Mouse (Mus musculus): ENCODE results near the gene 4930579F01Rik.

DNA sequence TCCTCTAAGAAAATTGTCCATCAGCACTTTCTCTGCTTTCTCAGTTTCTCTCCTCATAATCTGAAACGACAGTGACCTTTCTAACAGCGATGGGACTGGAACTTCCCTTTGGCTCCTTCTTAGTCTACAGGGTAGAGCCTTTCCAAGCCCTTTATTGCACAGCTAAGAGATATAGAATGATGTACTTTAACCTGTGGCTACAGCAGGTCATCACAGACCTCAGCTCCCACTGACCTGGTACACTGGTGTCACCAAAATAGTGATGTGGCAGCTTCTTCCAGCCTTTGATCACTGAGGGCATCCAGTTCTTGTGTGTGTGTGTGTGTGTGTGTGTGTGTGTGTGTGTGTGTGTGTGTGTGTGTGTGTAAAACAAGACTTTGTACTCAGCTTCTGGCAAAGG is 72.2 kb downstream of the 4930579F01Rik start:
- TF ChIP-seq CTCF (IDR thresholded peaks at IDR 0.05; ENCODE audit: extremely low read depth, insufficient read depth, low read length) (no peak), POLR2A (IDR thresholded peaks at IDR 0.05; ENCODE audit: extremely low read depth, insufficient read depth, low read length) (no peak)

Data from cortical plate, adult 2 months (tissue).